Mouse (Mus musculus) regulatory T cell (primary cell): ENCODE measurements at regions not wholly inside any gene's neighbourhood (a gene's known extent, or its start where the extent isn't known, plus 50 kb on each side); places are given as distances from the start of the nearest gene placed in this dataset.

ENCODE experiments used
- in situ Hi-C: fragments of 300-600 bp; cut with MboI, MseI; formaldehyde crosslinking; loops from one replicate; pipeline ENCODE4 v1.15.1; 2025; ENCODE audit warnings: high pct_unique_total_duplicates

- in situ Hi-C loops: no loop called here
Measured at GRCm38 (mm10) chr2:92704035-92704434, 104.5 kb downstream of the Chst1 start.

GRCm38 (mm10) chr2:92709668-92710067 lies 110.2 kb downstream of the Chst1 start:
- in situ Hi-C loops: loop anchor here (5.0 kb wide), 1 partner anchor 102 kb away; no protein-coding TSS in a partner anchor

GRCm38 (mm10) chr2:92711122-92711777 lies 111.7 kb downstream of the Chst1 start:
- in situ Hi-C loops: loop anchor here (5.0 kb wide), 1 partner anchor 104 kb away; no protein-coding TSS in a partner anchor

- in situ Hi-C loops: loop anchor here (5.0 kb wide), 1 partner anchor 105 kb away; no protein-coding TSS in a partner anchor
Measured at GRCm38 (mm10) chr2:92712266-92713144, 113.0 kb downstream of the Chst1 start.

- in situ Hi-C loops: no loop called here
Measured at GRCm38 (mm10) chr2:92717706-92718105, 118.2 kb downstream of the Chst1 start.

DNA sequence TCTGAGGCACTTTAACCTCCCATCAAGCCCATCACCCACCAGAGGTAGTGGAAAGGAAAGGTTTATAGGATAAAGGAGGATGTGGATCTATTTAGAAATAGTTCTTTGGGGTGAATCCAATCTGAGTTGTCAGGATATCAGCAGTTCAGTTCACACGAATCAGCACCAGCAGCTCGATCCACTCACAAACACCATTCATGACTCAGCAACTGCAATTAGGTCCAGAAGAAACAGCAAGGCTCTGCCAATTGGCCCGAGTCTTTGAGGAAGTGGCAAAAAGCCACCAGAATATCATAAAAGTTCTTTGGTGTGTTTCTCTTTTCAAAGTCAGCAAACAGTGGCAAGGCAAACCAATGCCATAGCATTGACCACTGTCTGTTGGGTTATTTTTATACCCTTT lies 122.4 kb downstream of the Chst1 start:
- in situ Hi-C loops: no loop called here

DNA sequence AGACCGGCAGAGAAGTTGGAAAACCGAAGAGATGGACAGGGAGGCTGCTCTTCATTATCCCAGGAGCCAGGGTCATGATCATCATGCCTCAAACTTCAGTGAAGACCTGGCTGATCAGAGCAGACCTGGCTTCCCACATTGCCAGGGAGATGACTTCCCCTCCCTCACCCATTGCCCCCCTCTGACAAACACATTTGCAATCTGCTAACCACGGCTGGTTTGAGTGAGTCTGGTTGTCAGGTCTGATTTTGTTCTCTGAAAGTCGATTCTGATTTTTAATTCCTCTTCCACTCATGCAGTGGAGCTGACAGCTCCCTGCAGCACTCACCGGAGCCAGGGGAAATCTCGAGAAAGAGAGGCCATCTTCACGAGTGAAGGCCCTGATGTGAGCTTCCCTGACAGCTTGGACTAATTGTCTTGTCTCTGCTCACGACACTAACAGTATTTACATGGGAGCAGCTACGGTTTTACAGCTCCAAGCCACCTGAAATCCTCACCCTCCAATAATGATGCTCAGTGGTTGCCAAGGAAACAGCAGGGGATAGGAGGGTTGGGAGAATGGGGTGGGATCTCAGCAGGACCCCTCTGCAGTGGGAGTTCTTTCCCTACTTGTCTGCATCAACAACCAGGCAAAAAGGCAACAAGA lies 124.2 kb downstream of the Chst1 start:
- in situ Hi-C loops: no loop called here

DNA sequence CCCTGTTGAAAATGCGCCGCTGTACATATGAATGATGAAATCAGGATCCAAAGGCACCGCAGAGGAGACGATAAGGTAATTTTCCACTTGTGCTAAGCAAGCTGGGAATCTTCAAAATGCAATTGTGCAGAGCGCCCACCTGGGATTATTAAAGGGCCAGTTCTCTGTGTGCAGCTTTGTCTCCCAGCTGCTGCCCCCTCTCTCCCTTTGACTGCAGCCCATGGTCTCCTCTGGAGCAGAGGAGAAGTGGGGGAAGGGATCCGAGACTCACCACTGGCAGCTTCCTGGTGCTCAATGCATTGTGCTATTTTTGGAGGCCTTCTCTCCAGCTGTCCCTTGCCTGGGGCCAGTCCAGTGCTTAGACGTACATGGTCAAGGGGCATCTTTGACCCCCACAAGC lies 127.1 kb downstream of the Chst1 start:
- in situ Hi-C loops: no loop called here

DNA sequence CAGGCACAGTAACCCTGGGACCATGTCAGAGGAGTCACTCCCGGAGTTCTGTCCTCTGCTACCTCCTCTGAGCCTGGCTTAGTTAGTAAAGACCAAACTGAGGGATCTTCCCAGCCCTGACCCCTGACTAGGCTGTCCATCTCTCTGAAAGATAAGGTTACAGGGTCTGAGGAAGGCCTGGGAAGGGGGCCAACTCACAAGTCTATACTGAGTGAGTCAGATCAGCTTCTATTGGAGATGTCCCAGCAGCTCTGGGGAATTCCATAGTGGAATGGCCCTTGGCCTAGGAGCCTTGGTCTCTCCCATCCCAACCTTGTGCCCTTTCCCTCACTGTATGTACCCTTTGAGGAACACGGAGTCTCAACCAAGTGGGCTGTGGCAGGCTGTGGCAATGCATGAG lies 127.7 kb downstream of the Chst1 start:
- in situ Hi-C loops: no loop called here

DNA sequence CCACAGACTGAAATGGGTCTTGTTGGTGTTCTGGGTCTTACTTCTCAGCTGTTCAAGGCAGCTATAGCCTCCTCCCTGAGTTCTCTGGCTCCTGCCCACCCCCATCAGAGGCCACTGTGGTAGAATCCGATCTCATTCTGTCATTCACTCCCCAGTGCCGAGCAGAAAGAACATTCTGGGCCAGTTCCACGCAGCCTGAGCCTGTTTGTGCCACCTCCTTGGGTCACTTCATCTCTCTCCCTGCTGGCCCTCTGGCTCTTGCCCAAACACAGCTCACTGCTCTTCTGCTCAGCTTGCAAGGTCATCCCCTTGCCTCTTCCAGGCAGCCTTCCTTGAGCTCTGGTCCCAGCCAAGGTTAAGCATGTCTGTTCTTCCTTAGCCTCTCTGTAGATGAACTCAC lies 128.9 kb downstream of the Chst1 start:
- in situ Hi-C loops: no loop called here

- in situ Hi-C loops: no loop called here
Measured at GRCm38 (mm10) chr2:92730371-92730770, 130.9 kb downstream of the Chst1 start.

DNA sequence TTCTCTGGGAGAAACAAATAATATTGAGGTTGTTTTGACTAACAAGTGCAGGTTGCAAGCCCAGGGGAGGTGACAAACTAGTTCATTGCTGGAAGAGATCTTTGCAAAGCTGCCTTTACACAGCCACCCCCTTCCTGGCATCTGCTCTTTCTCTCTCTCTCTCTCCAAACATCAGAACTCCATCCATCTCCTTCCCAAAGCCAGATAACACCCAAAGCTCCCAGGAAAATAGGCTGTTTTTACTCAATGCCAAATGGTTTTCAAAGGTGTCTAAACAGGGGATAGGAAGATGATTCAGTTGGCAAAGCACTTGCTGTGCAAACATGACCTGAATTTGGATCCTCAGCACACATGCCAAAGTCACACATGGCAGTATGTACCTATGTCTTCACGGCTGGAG lies 133.9 kb downstream of the Chst1 start:
- in situ Hi-C loops: no loop called here

- in situ Hi-C loops: no loop called here
Measured at GRCm38 (mm10) chr2:92735784-92736183, 136.3 kb downstream of the Chst1 start.

- in situ Hi-C loops: no loop called here
Measured at GRCm38 (mm10) chr2:92737301-92737700, 137.8 kb downstream of the Chst1 start.

DNA sequence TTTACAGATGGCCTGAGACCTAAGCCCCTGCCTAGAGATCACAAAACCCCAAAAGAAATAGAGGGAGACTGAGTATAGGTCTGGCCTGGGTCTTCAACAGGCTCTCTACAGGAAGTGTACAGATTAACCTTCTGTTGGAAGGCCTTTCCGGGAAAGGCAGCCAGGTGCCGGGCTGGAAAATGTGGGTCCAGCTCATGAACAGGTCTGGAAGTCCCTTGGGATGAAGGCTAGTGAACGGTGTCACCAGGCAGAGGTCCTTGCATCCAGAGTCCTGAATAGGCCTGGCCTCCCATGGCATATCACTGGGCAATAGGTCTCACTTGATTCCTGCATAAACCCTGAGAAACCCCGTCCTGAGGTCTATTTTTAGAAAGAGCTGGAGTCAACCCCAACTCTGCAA lies 140.1 kb downstream of the Chst1 start:
- in situ Hi-C loops: no loop called here

- in situ Hi-C loops: no loop called here
Measured at GRCm38 (mm10) chr2:92740776-92741295, 141.3 kb downstream of the Chst1 start.

DNA sequence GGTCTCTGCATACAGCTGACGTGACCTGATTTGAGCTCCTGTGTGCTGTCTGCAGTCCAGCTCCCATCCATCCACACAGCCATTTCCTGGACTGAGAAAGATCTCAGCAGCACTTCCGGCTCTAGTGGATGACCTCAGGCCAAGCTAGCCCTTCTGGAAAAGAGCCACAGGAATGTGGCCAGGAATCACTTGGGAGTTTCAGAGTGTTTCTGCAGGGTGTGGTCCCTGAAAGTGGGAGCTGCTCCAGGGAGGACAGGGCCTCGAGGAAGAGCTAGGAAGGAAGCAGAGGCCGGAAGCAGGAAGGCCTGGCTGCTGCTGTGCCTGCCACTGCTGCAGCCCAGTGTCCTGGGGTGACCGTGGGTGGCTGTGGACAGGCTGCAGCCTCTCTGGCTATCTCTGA lies 142.5 kb downstream of the Chst1 start:
- in situ Hi-C loops: no loop called here

DNA sequence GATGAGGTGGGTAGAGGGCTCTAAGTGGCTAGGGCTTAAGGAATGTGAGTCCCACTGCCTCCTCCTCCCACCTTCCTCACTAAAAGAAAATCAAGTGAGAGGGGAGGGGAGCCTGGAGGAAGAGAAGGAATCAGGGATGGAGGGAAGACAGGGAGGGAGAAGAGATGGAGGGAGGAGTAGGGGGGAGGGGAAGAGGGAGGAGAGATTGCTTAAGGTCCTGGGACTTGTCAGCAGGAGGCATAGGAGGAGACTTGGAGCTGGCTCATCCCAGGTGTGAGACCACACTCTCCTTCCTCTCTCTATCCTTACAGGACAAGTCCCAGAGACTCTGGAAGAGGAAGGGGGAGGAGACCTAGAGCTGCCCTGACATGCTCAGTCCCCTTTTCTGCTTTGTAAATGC lies 143.2 kb downstream of the Chst1 start:
- in situ Hi-C loops: no loop called here

- in situ Hi-C loops: no loop called here
Measured at GRCm38 (mm10) chr2:92743152-92743551, 143.6 kb downstream of the Chst1 start.

DNA sequence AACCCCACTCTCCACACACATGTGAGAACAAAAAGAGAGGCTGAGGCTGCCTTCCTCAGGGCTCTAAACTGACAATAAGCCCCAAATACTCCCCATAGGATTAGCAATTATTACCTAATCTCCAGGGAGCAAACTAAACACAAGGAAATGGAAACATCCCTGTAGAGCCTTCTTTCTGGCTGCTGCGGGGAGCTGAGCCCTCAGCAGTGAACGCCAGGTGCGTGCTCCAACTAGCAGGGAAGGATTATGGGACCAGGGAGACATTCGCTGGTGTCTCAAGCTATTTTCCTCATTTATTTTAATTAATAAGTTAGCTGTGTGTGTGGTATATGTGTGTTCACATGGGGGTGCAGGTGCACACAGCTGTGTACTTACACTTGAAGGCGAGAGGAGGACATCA lies 144.4 kb downstream of the Chst1 start:
- in situ Hi-C loops: no loop called here

DNA sequence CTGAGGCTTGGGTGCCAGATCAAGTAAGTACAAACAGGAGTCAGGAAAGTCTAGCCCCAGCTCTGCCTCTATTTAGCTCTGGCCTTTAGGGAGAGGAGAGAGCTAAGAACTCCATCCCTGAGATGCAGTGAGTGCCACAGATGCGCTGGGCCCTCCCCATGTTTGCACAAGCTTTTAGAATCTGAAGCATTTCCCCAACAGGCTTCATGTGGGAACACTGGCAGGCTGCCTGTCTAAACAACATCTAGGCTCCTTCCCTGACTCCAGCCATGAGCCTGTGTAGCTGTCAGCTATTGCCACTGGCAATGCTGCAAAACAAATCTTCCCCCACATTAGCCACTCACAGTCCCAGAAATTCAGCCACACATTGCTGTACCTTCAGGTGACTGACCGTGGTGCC lies 147.9 kb downstream of the Chst1 start:
- in situ Hi-C loops: no loop called here

GRCm38 (mm10) chr2:92750116-92750515 lies 150.6 kb downstream of the Chst1 start:
- in situ Hi-C loops: no loop called here
